Mouse (Mus musculus) lung, adult 2 months (tissue): ENCODE measurements at regions not wholly inside any gene's neighbourhood (a gene's known extent, or its start where the extent isn't known, plus 50 kb on each side); places are given as distances from the start of the nearest gene placed in this dataset.

Experiments used
- DNase-seq: peaks from one replicate; pipeline ENCODE4 v3.0.0; 2022
- H3K4me1 ChIP-seq: fragments of 200-500 bp; 2 replicates; pipeline ENCODE4 v1.6.1; 2011; ENCODE audit warnings: low read length; ENCODE audit not compliant: control insufficient read depth, insufficient read depth
- H3K4me3 ChIP-seq: fragments of 200-500 bp; replicated peaks from 2 replicates; pipeline ENCODE3; 2011; ENCODE audit warnings: low read depth, mild to moderate bottlenecking, control low read depth, low read length; ENCODE audit errors: extremely low read depth
- CTCF ChIP-seq: fragments of 200-500 bp; IDR thresholded peaks from 2 replicates; pipeline ENCODE4 v1.5.1; 2011; ENCODE audit warnings: mild to moderate bottlenecking, low read length, control low read depth; ENCODE audit not compliant: insufficient read depth
- POLR2A ChIP-seq: fragments of 200-500 bp; IDR thresholded peaks from 2 replicates; pipeline ENCODE4 v1.6.1; 2011; ENCODE audit warnings: low read depth, mild to moderate bottlenecking, control low read depth, low read length, borderline replicate concordance; ENCODE audit errors: extremely low read depth
- WGBS: fragments of 180-500 bp; shearing (Covaris S2); methylation state at CpG from one replicate; pipeline ENCODE4 v1.1.7; 2018; 5-methylcytosine and 5-hydroxymethylcytosine counted together

- no peaks in the 10 kb centered on the region for H3K4me1 ChIP-seq
- no peak for TF ChIP-seq CTCF
- TF ChIP-seq POLR2A = no peak
- H3K4me3 ChIP-seq = no peak overlapping the region
- 83% methylated on average over 4 of the region's 4 CpGs for WGBS
- DNase-seq = no peak
These were observed 51.2 kb upstream of the Fbxo11 start for GRCm38 (mm10) chr17:88116321-88116720.

DNA sequence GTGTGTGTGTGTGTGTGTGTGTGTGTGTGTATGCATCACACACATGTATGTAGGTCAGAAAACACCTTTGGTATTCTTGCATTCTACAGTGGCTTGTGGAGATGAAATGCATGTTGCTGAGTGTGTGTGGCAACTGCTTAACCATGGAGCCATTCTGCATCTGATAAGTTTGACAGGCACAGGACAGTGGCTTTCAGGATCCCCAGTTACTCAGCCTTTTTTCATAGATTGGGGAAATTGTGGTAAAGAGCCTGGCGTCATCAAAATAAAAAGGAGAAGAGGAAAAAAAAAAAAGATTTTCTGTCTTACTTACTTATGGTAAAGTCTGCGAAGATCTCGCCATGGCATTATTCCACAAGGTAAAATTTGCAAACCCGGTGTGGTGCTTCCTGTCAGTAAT, 53.6 kb upstream of the Fbxo11 start:
- no peak overlapping the region for H3K4me3 ChIP-seq
- DNase-seq = no peak
- TF ChIP-seq POLR2A (no peak), CTCF (no peak)
- 78% methylated on average over 4 of the region's 4 CpGs for WGBS
- peaks cover 2% of the 10 kb centered on the region; the same call in 1 of the 2 replicates for H3K4me1 ChIP-seq

GRCm38 (mm10) chr17:88123711-88124110, 58.6 kb upstream of the Fbxo11 start:
- DNase-seq = no peak
- 42% methylated on average over 3 of the region's 3 CpGs for WGBS
- no peak for TF ChIP-seq CTCF
- TF ChIP-seq POLR2A = no peak
- peaks cover 2% of the 10 kb centered on the region; the same call in 1 of the 2 replicates for H3K4me1 ChIP-seq
- H3K4me3 ChIP-seq = no peak overlapping the region

GRCm38 (mm10) chr17:88127126-88127525, 62.0 kb upstream of the Fbxo11 start:
- 75% methylated on average over 2 of the region's 2 CpGs for WGBS
- H3K4me3 ChIP-seq = no peak overlapping the region
- H3K4me1 ChIP-seq = peaks cover 4% of the 10 kb centered on the region; the same call in 1 of the 2 replicates
- DNase-seq = no peak
- TF ChIP-seq CTCF (no peak), POLR2A (no peak)

DNA sequence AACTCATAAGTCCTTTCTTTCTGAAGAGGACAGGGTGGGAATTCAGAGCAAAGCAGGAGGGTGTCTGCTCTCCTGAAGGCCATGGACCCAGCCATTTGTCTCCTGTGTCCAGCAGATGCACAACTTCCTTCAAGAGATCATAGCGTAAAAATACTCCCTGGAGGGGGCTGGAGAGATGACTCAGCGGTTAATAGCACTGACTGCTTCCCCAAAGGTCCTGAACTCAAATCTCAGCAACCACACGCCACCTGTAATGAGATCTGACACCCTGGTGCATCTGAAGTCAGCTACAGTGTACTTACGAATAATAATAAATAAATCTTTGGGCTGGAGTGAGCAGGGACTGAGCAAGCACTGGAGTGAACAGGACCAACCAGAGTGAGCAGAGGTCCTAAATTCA, 66.2 kb upstream of the Fbxo11 start:
- Histone ChIP-seq H3K4me3 (no peak overlapping the region), H3K4me1 (peaks cover 10% of the 10 kb centered on the region)
- no peak for DNase-seq
- 77% methylated on average over 4 of the region's 4 CpGs for WGBS
- no peak for TF ChIP-seq CTCF
- TF ChIP-seq POLR2A = no peak

- TF ChIP-seq CTCF (no peak), POLR2A (no peak)
- peaks cover 10% of the 10 kb centered on the region for H3K4me1 ChIP-seq
- DNase-seq = no peak
- H3K4me3 ChIP-seq = no peak overlapping the region
- 78% methylated on average over 5 of the region's 5 CpGs for WGBS
These were observed 66.9 kb upstream of the Fbxo11 start for GRCm38 (mm10) chr17:88131980-88132379.

- Histone ChIP-seq H3K4me1 (peaks cover 10% of the 10 kb centered on the region), H3K4me3 (peak overlapping the region; percentile 17)
- no peak for TF ChIP-seq POLR2A
- no peak for TF ChIP-seq CTCF
- 48% methylated on average over 23 of the region's 23 CpGs for WGBS
- DNase-seq = no peak
These were observed 67.7 kb upstream of the Fbxo11 start for GRCm38 (mm10) chr17:88132601-88133346.

DNA sequence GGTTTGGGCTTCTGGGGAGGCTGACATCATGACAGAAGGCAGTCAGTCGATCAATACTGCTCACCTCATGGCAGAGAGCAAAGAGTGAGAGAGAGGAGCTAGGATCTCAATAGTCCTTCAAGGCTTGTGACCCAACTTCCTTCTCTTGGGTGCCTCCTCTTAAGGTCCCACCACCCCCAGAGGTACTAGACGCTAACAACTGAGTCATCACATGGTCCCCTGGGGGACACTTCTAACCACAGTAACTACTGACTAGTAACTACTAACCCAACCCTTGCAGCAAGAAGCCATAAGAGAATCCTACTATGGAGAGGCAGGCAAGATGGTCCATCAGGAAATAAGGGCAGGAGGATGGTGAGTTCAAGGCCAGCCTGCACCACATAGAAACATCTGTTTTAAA, 69.5 kb upstream of the Fbxo11 start:
- Histone ChIP-seq H3K4me1 (peaks cover 10% of the 10 kb centered on the region), H3K4me3 (no peak overlapping the region)
- no peak for TF ChIP-seq POLR2A
- no peak for TF ChIP-seq CTCF
- WGBS = 89% methylated on average over 2 of the region's 2 CpGs
- no peak for DNase-seq

GRCm38 (mm10) chr17:88141538-88141937, 76.4 kb upstream of the Fbxo11 start:
- no peak for DNase-seq
- no peaks in the 10 kb centered on the region for H3K4me1 ChIP-seq
- TF ChIP-seq POLR2A (no peak), CTCF (no peak)
- no peak overlapping the region for H3K4me3 ChIP-seq
- WGBS = 56% methylated on average over 12 of the region's 12 CpGs

- TF ChIP-seq POLR2A (no peak), CTCF (no peak)
- H3K4me1 ChIP-seq = no peaks in the 10 kb centered on the region
- no peak for DNase-seq
- H3K4me3 ChIP-seq = no peak overlapping the region
- WGBS = 62% methylated on average over 8 of the region's 8 CpGs
These were observed 76.9 kb upstream of the Fbxo11 start for GRCm38 (mm10) chr17:88142003-88142402.

GRCm38 (mm10) chr17:88142809-88143208, 77.7 kb upstream of the Fbxo11 start:
- no peak for DNase-seq
- no peaks in the 10 kb centered on the region for H3K4me1 ChIP-seq
- 40% methylated on average over 3 of the region's 3 CpGs for WGBS
- TF ChIP-seq POLR2A = no peak
- no peak for TF ChIP-seq CTCF
- no peak overlapping the region for H3K4me3 ChIP-seq
